Mouse (Mus musculus): ENCODE measurements at regions not wholly inside any gene's neighbourhood (a gene's known extent, or its start where the extent isn't known, plus 50 kb on each side); places are given as distances from the start of the nearest gene placed in this dataset.

GRCm38 (mm10) chr11:114233636-114234541 is 167.0 kb upstream of the Sdk2 start:
- Histone ChIP-seq H3K4me3 (ENCODE audit: insufficient read depth, low read depth, low read length) (no peak overlapping the region), H3K4me1 (ENCODE audit: control insufficient read depth, insufficient read depth, low read length) (no peaks in the 10 kb centered on the region), H3K27ac (ENCODE audit: insufficient read depth, low read depth, low read length) (no peak overlapping the region), H3K27me3 (replicated peaks; ENCODE audit: control insufficient read depth, insufficient read depth, low read length) (no peaks in the 10 kb centered on the region), H3K36me3 (ENCODE audit: control insufficient read depth, insufficient read depth, low read length) (no peaks in the 10 kb centered on the region)
- no peak for DNase-seq
- TF ChIP-seq POLR2A (IDR thresholded peaks at IDR 0.05; ENCODE audit: low read depth, low read length) (no peak), CTCF (conservative IDR thresholded peaks at IDR 0.05; ENCODE audit: insufficient read depth, insufficient read length, low read depth, low read length) (no peak)
- WGBS = 79% methylated on average over 19 of the region's 19 CpGs

- 79% methylated on average over 4 of the region's 4 CpGs for WGBS
- Histone ChIP-seq H3K27me3 (replicated peaks; ENCODE audit: control insufficient read depth, insufficient read depth, low read length) (no peaks in the 10 kb centered on the region), H3K36me3 (ENCODE audit: control insufficient read depth, insufficient read depth, low read length) (no peaks in the 10 kb centered on the region), H3K4me1 (ENCODE audit: control insufficient read depth, insufficient read depth, low read length) (no peaks in the 10 kb centered on the region), H3K27ac (ENCODE audit: insufficient read depth, low read depth, low read length) (no peak overlapping the region), H3K4me3 (ENCODE audit: insufficient read depth, low read depth, low read length) (no peak overlapping the region)
- no peak for TF ChIP-seq CTCF (conservative IDR thresholded peaks at IDR 0.05; ENCODE audit: insufficient read depth, insufficient read length, low read depth, low read length)
- no peak for TF ChIP-seq POLR2A (IDR thresholded peaks at IDR 0.05; ENCODE audit: low read depth, low read length)
- no peak for DNase-seq
These were observed 165.0 kb upstream of the Sdk2 start for GRCm38 (mm10) chr11:114231841-114232240.

GRCm38 (mm10) chr11:114229763-114230162 is 162.9 kb upstream of the Sdk2 start:
- no peaks in the 10 kb centered on the region for H3K36me3 ChIP-seq (ENCODE audit: control insufficient read depth, insufficient read depth, low read length)
- no peak overlapping the region for H3K27ac ChIP-seq (ENCODE audit: insufficient read depth, low read depth, low read length)
- H3K27me3 ChIP-seq (replicated peaks; ENCODE audit: control insufficient read depth, insufficient read depth, low read length) = no peaks in the 10 kb centered on the region
- H3K4me3 ChIP-seq (ENCODE audit: insufficient read depth, low read depth, low read length) = no peak overlapping the region
- WGBS = 24% methylated on average over 8 of the region's 8 CpGs
- peak; percentile 20 for DNase-seq
- TF ChIP-seq POLR2A (IDR thresholded peaks at IDR 0.05; ENCODE audit: low read depth, low read length) (no peak), CTCF (conservative IDR thresholded peaks at IDR 0.05; ENCODE audit: insufficient read depth, insufficient read length, low read depth, low read length) (no peak)
- no peaks in the 10 kb centered on the region for H3K4me1 ChIP-seq (ENCODE audit: control insufficient read depth, insufficient read depth, low read length)

DNA sequence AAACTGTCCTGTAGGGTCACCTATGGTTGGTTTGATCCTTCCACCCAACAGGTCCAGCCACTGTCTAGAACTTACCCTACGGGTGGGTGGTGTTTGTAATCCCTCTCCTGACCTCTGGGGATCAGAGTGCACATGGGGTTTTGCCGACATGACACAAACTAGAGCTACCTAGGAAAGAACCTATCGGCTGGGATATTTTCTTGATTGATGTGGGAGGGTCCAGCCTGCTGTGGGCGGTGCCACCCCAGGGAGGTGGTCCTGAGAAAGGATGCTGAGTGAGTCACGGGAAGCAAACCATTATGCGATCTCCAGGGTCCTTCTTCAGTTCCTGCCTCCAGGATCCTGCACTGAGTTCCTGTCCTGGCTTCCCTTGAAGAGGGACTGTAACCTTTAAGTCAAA is 162.3 kb upstream of the Sdk2 start:
- Histone ChIP-seq H3K4me1 (ENCODE audit: control insufficient read depth, insufficient read depth, low read length) (no peaks in the 10 kb centered on the region), H3K27me3 (replicated peaks; ENCODE audit: control insufficient read depth, insufficient read depth, low read length) (no peaks in the 10 kb centered on the region), H3K4me3 (ENCODE audit: insufficient read depth, low read depth, low read length) (no peak overlapping the region), H3K36me3 (ENCODE audit: control insufficient read depth, insufficient read depth, low read length) (no peaks in the 10 kb centered on the region), H3K27ac (ENCODE audit: insufficient read depth, low read depth, low read length) (no peak overlapping the region)
- TF ChIP-seq POLR2A (IDR thresholded peaks at IDR 0.05; ENCODE audit: low read depth, low read length) (no peak), CTCF (conservative IDR thresholded peaks at IDR 0.05; ENCODE audit: insufficient read depth, insufficient read length, low read depth, low read length) (no peak)
- 78% methylated on average over 6 of the region's 6 CpGs for WGBS
- no peak for DNase-seq

DNA sequence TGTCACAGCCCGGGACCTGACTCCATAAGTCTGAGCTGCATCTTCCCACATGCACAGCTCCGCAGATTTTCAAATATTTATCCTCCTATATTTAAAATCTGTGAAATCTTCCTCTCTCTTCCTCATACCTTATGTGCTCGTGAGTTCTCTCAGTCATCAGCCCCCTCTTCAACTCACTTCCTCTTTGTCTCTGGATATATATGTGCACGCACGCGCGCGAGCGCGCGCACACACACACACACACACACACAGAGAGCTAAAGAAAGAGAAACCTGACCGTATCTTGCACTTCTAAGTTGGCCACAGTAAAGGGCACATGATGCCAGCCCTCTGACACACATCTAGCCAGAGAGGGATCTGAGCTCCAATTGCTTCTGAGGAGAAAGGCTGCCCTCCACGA is 159.7 kb upstream of the Sdk2 start:
- H3K4me1 ChIP-seq (ENCODE audit: control insufficient read depth, insufficient read depth, low read length) = no peaks in the 10 kb centered on the region
- no peaks in the 10 kb centered on the region for H3K27me3 ChIP-seq (replicated peaks; ENCODE audit: control insufficient read depth, insufficient read depth, low read length)
- no peak for DNase-seq
- no peak overlapping the region for H3K27ac ChIP-seq (ENCODE audit: insufficient read depth, low read depth, low read length)
- no peak overlapping the region for H3K4me3 ChIP-seq (ENCODE audit: insufficient read depth, low read depth, low read length)
- 86% methylated on average over 13 of the region's 13 CpGs for WGBS
- TF ChIP-seq POLR2A (IDR thresholded peaks at IDR 0.05; ENCODE audit: low read depth, low read length) = no peak
- no peak for TF ChIP-seq CTCF (conservative IDR thresholded peaks at IDR 0.05; ENCODE audit: insufficient read depth, insufficient read length, low read depth, low read length)
- no peaks in the 10 kb centered on the region for H3K36me3 ChIP-seq (ENCODE audit: control insufficient read depth, insufficient read depth, low read length)

- Histone ChIP-seq H3K36me3 (ENCODE audit: control insufficient read depth, insufficient read depth, low read length) (no peaks in the 10 kb centered on the region), H3K4me1 (ENCODE audit: control insufficient read depth, insufficient read depth, low read length) (no peaks in the 10 kb centered on the region), H3K27ac (ENCODE audit: insufficient read depth, low read depth, low read length) (no peak overlapping the region), H3K4me3 (ENCODE audit: insufficient read depth, low read depth, low read length) (no peak overlapping the region), H3K27me3 (replicated peaks; ENCODE audit: control insufficient read depth, insufficient read depth, low read length) (no peaks in the 10 kb centered on the region)
- TF ChIP-seq CTCF (conservative IDR thresholded peaks at IDR 0.05; ENCODE audit: insufficient read depth, insufficient read length, low read depth, low read length) = no peak
- no peak for TF ChIP-seq POLR2A (IDR thresholded peaks at IDR 0.05; ENCODE audit: low read depth, low read length)
- DNase-seq = no peak
- WGBS = 90% methylated on average over 2 of the region's 2 CpGs
These were observed 157.9 kb upstream of the Sdk2 start for GRCm38 (mm10) chr11:114224706-114225105.

DNA sequence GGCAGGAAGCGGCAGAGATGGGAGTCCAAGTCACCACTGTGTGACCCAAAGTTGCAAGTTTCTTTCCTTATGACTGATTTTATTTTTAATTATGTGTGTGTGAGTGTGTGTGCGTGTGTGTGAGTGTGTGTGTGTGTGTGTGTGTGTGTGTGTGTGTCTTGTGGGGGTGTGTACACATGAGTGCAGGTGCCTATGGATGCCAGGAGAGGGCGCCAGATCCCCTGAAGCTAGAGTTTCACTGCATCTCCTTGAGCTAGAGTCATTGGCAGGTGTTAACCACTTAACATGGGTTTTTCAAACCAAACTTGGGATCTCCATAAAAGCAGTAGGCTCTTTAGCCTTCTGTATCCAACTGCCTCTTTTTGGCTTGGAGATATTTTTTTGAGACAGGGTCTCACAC is 156.2 kb upstream of the Sdk2 start:
- Histone ChIP-seq H3K4me3 (ENCODE audit: insufficient read depth, low read depth, low read length) (no peak overlapping the region), H3K36me3 (ENCODE audit: control insufficient read depth, insufficient read depth, low read length) (no peaks in the 10 kb centered on the region), H3K4me1 (ENCODE audit: control insufficient read depth, insufficient read depth, low read length) (no peaks in the 10 kb centered on the region), H3K27ac (ENCODE audit: insufficient read depth, low read depth, low read length) (no peak overlapping the region), H3K27me3 (replicated peaks; ENCODE audit: control insufficient read depth, insufficient read depth, low read length) (no peaks in the 10 kb centered on the region)
- 79% methylated on average over 3 of the region's 3 CpGs for WGBS
- no peak for DNase-seq
- no peak for TF ChIP-seq CTCF (conservative IDR thresholded peaks at IDR 0.05; ENCODE audit: insufficient read depth, insufficient read length, low read depth, low read length)

Measured in kidney, adult 2 months (tissue).